Comparison of ENCODE assay signal across 26 mouse cellular contexts in genomic region chr11:62876445-62876844, GRCm38 (mm10). TPM values are rescaled to one million over a fixed set of nuclear protein-coding genes. Genes with fewer than 3 reads are reported as not detected.
DNase-seq lines count a peak whose midpoint lies in the region; ATAC-seq and TF ChIP-seq lines count a peak whose summit lies in the region.
"Had no signal": no experiment of that assay in that cellular context is flagged by ENCODE, and none has a peak within 500 bp of the region (broad histone marks: within the 10 kb centered on the region; RNA-seq: fewer than 3 reads in every experiment).

No protein-coding gene starts in this region.

- H3K27ac ChIP-seq in CH12.LX (ENCODE audit: insufficient read depth, low read depth) = no peak overlapping the region
- H3K27ac ChIP-seq: embryonic facial prominence, embryonic 10.5 days; embryonic facial prominence, embryonic 13.5 days; forebrain, embryonic 13.5 days; hindbrain, embryonic 12.5 days; hindbrain, embryonic 15.5 days had no signal

- H3K9me3 ChIP-seq in CH12.LX (replicated peaks; ENCODE audit: low read length) = no peaks in the 10 kb centered on the region
- H3K9me3 ChIP-seq: embryonic facial prominence, embryonic 10.5 days; embryonic facial prominence, embryonic 13.5 days; forebrain, embryonic 13.5 days; hindbrain, embryonic 12.5 days; hindbrain, embryonic 15.5 days had no signal

- no peak for TF ChIP-seq CTCF in CH12.LX (conservative IDR thresholded peaks at IDR 0.05 in 1 of 2, IDR thresholded peaks at IDR 0.05 in 1 of 2; ENCODE audit: low read depth in 2 of 2, low read length in 2 of 2)

- TF ChIP-seq POLR2A in CH12.LX (IDR thresholded peaks at IDR 0.05; ENCODE audit: low read depth, low read length) = no peak

- in situ Hi-C loops in CH12.LX (cut with MboI; ENCODE audit: low pct_ligation_motif_present, low pct_unique_long_range_greater_than_20kb, low sequenced_read_pairs) = no loop called here

- H3K79me2 ChIP-seq in CH12.LX (replicated peaks; ENCODE audit: control insufficient read depth, extremely low read depth, insufficient read depth, poor library complexity, severe bottlenecking) = peaks cover 10% of the 10 kb centered on the region

- H3K36me3 ChIP-seq in CH12.LX (replicated peaks in 1 of 2; ENCODE audit: control insufficient read depth in 1 of 2, insufficient read depth in 1 of 2, low read length in 1 of 2) = no peaks in the 10 kb centered on the region
- H3K36me3 ChIP-seq: embryonic facial prominence, embryonic 10.5 days; embryonic facial prominence, embryonic 13.5 days; hindbrain, embryonic 12.5 days; hindbrain, embryonic 15.5 days had no signal

- dilution Hi-C loops in CH12.LX (cut with MboI; ENCODE audit: extremely low pct_ligation_motif_present, extremely low pct_unique_long_range_greater_than_20kb, low sequenced_read_pairs) = no loop called here

- H3K4me3 ChIP-seq in CH12.LX (replicated peaks in 1 of 3; ENCODE audit: low read depth in 2 of 3, low read length in 2 of 3, poor library complexity in 1 of 3) = no peak overlapping the region
- H3K4me3 ChIP-seq: embryonic facial prominence, embryonic 10.5 days; embryonic facial prominence, embryonic 13.5 days; erythroblast, embryonic 14.5 days; forebrain, embryonic 13.5 days; heart, adult 2 months; hindbrain, embryonic 12.5 days; hindbrain, embryonic 15.5 days had no signal

- TF ChIP-seq RAD21 in CH12.LX (IDR thresholded peaks at IDR 0.05; ENCODE audit: low read depth, low read length) = no peak

- H3K27me3 ChIP-seq in CH12.LX (replicated peaks) = peaks cover 2% of the 10 kb centered on the region
- H3K27me3 ChIP-seq: embryonic facial prominence, embryonic 13.5 days; forebrain, embryonic 13.5 days; hindbrain, embryonic 12.5 days; hindbrain, embryonic 15.5 days; Patski had no signal

- no peak overlapping the region; the same call in 1 of the 2 replicates for H3K4me2 ChIP-seq in CH12.LX (ENCODE audit: insufficient read depth, low read depth, poor library complexity, severe bottlenecking)
- H3K4me2 ChIP-seq: embryonic facial prominence, embryonic 13.5 days; forebrain, embryonic 13.5 days; heart, embryonic 11.5 days; hindbrain, embryonic 12.5 days; hindbrain, embryonic 15.5 days had no signal

- peak; percentile 20 for ATAC-seq in inflammation-experienced regulatory T-cells, adult 6 months
- ATAC-seq: forebrain, embryonic 13.5 days; forebrain, embryonic 16.5 days; intestine, embryonic 16.5 days; Patski had no signal

- no peak overlapping the region for H3K9ac ChIP-seq in CH12.LX (ENCODE audit: insufficient read depth, low read depth)
- H3K9ac ChIP-seq: embryonic facial prominence, embryonic 13.5 days; forebrain, embryonic 13.5 days; hindbrain, embryonic 12.5 days; hindbrain, embryonic 15.5 days had no signal

- peak; percentile 39; the same call in 1 of the 2 replicates for TF ChIP-seq EP300 in CH12.LX (IDR thresholded peaks at IDR 0.05; ENCODE audit: low read length)

- peaks cover 11 to 52% of the 10 kb centered on the region in 2 experiments for H3K4me1 ChIP-seq in CH12.LX (ENCODE audit: control insufficient read depth in 1 of 2, insufficient read depth in 2 of 2)

- DNase-seq in CD4-positive helper T cell, adult 2 months (ENCODE audit: low read depth, low spot score) = peak; percentile 66
- peak; percentile 69 for DNase-seq in CH12.LX (ENCODE audit: extremely low read depth)
- no peak for DNase-seq in heart, adult 9 months (ENCODE audit: low spot score in 2 of 2)
- no peak for DNase-seq in adrenal gland, postnatal 14 days
- no peak for DNase-seq in retina, postnatal 1 day
- DNase-seq: adrenal gland, adult 2 months; adrenal gland, postnatal 36 days; cerebellum, adult 2 months; cerebellum, adult 9-11 months; cerebellum, postnatal 25 days; gastrocnemius, postnatal 10 days; gastrocnemius, postnatal 36 days; heart, adult 2 months; kidney, adult 18-20 months had no signal

TF ChIP-seq in CH12.LX, 34 proteins besides CTCF, POLR2A, EP300 and RAD21:
- TF ChIP-seq MAZ (IDR thresholded peaks at IDR 0.05; ENCODE audit: low read depth, low read length) (0 out of 2 replicates have a peak, but pooled peaks have one; percentile 21), JUN (IDR thresholded peaks at IDR 0.05; ENCODE audit: insufficient read depth, low read depth, low read length) (no peak), NELFE (IDR thresholded peaks at IDR 0.05; ENCODE audit: low read depth, low read length) (no peak), ETS1 (conservative IDR thresholded peaks at IDR 0.05; ENCODE audit: low read depth, low read length) (peak; percentile 67), MAX (IDR thresholded peaks at IDR 0.05; ENCODE audit: low read length) (no peak), GABPA (IDR thresholded peaks at IDR 0.05; ENCODE audit: insufficient replicate concordance, low read depth, low read length) (no peak), USF1 (IDR thresholded peaks at IDR 0.05; ENCODE audit: low read depth, low read length) (no peak), KAT2A (IDR thresholded peaks at IDR 0.05; ENCODE audit: insufficient replicate concordance, low read length) (no peak), TBP (conservative IDR thresholded peaks at IDR 0.05; ENCODE audit: low read depth, low read length) (0 out of 2 replicates have a peak, but pooled peaks have one; percentile 9), ZKSCAN1 (IDR thresholded peaks at IDR 0.05; ENCODE audit: borderline replicate concordance, low read depth, low read length) (no peak), E2F4 (IDR thresholded peaks at IDR 0.05; ENCODE audit: insufficient replicate concordance, low read depth, low read length) (no peak), ZMIZ1 (IDR thresholded peaks at IDR 0.05; ENCODE audit: low read depth, low read length) (no peak)

RNA-seq across cellular contexts. Expression of gene Tvp23b, which starts 2.8 kb away (rescaled TPM):
- 57.7 and 62.2 TPM in 2 replicates for total RNA-seq in CH12.LX (2012; rRNA removed)
- 68.7 and 71.2 TPM in 2 replicates for total RNA-seq in CH12.LX (2014; rRNA removed)
- 39.6 and 40.9 TPM in 2 replicates for polyA plus RNA-seq in CH12.LX (2012; ENCODE audit: insufficient read length, low read depth)
- 10 to 100 TPM; 57.5 to 81.6 (median 63.6) TPM for polyA plus RNA-seq in inflammation-experienced regulatory T-cells, adult 6 months (2017; shearing (Covaris generic))
- 33.6 and 34.4 TPM in 2 replicates for total RNA-seq in adrenal gland, postnatal 14 days (2021)
- polyA plus RNA-seq: erythroblast, embryonic 14.5 days had no signal

RNA-seq across cellular contexts. Expression of gene Fbxw10, which starts 29.6 kb away (rescaled TPM):
- total RNA-seq in CH12.LX (2012; rRNA removed) = 0.50 and 0.59 TPM in 2 replicates
- 0.78 and 0.88 TPM in 2 replicates for total RNA-seq in CH12.LX (2014; rRNA removed)
- polyA plus RNA-seq in CH12.LX (2012; ENCODE audit: insufficient read length, low read depth) = 0.87 and 1.4 TPM in 2 replicates
- 10 to 100 TPM in 2 of 3 experiments, 1 to 10 TPM in 1; 1.5 to 20.2 (median 15.8) TPM for polyA plus RNA-seq in inflammation-experienced regulatory T-cells, adult 6 months (2017; shearing (Covaris generic))
- total RNA-seq in adrenal gland, postnatal 14 days (2021) = 0.70 and 1.2 TPM in 2 replicates
- polyA plus RNA-seq: adrenal gland, adult 2 months; erythroblast, embryonic 14.5 days; G1E had no signal

RNA-seq across cellular contexts. Expression of gene Trim16, which starts 56.4 kb away (rescaled TPM):
- not detected in 2 replicates for total RNA-seq in CH12.LX (2012; rRNA removed)
- total RNA-seq in CH12.LX (2014; rRNA removed) = not detected in 2 replicates
- 0.12 TPM in 1 of 2 replicates, not detected in the other for polyA plus RNA-seq in CH12.LX (2012; ENCODE audit: insufficient read length, low read depth)
- polyA plus RNA-seq in inflammation-experienced regulatory T-cells, adult 6 months (2017; shearing (Covaris generic)) = 10 to 100 TPM in 1 of 3 experiments, 1 to 10 TPM in 2; 6.4 to 14.6 (median 8.6) TPM
- total RNA-seq in adrenal gland, postnatal 14 days (2021) = 12.0 and 13.8 TPM in 2 replicates
- polyA plus RNA-seq: erythroblast, embryonic 14.5 days; G1E had no signal

Comparison
In these comparisons a context has a peak if more than half of its experiments do, and no peak if none do; other contexts are left out.
1. DNase-seq: peak in CD4-positive helper T cell, adult 2 months (single experiment) and CH12.LX (single experiment); none in heart, adult 9 months (0 of 2), adrenal gland, postnatal 14 days (single experiment) and retina, postnatal 1 day (single experiment).
2. RNA of gene Trim16, which starts 56.4 kb away (total RNA-seq): 12.0 to 13.8 TPM in adrenal gland, postnatal 14 days; not detected in CH12.LX; every median in the first group is over 10 times any median in the second.